Mouse (Mus musculus): ENCODE measurements around the gene Zfp456. TPM values are rescaled to one million over a fixed set of nuclear protein-coding genes. Genes with fewer than 3 reads are reported as not detected.
A peak's percentile ranks its signal among the peaks of the same experiment; 100 is the strongest.

Gene Zfp456
- polyA plus RNA-seq, 1 experiment from 2014 or later = 1.8 TPM

- Histone ChIP-seq H3K4me3 (ENCODE audit: low read depth, low read length) (peak within 1 kb of the TSS; percentile 78), H3K4me1 (ENCODE audit: insufficient read depth) (no peaks in the 10 kb centered on the region), H3K9me3 (ENCODE audit: low read depth, low read length) (no peaks in the 10 kb centered on the region), H3K27me3 (ENCODE audit: insufficient read depth, low read length) (no peaks in the 10 kb centered on the region), H3K9ac (peak within 1 kb of the TSS; percentile 71), H3K36me3 (ENCODE audit: insufficient read depth) (no peaks in the 10 kb centered on the region), H3K27ac (ENCODE audit: low read depth) (peak within 1 kb of the TSS; percentile 69), H3K4me2 (peak within 1 kb of the TSS; percentile 64)
- DNase-seq = peak; percentile 96
- ATAC-seq (ENCODE audit: insufficient read depth) = peak; percentile 92
- WGBS = under 1% methylated on average over 15 of the region's 15 CpGs
- TF ChIP-seq CTCF (IDR thresholded peaks at IDR 0.05; ENCODE audit: low read depth) = peak; percentile 33
These were observed 15.4 kb downstream of the Zfp456 start, which contains the start of the genes Gm28044 and Zfp953 for GRCm38 (mm10) chr13:67360131-67360744. Gene Gm28044 (minus strand): TSS chr13:67360536. Gene Zfp953 (minus strand): TSS chr13:67360605.

- Histone ChIP-seq H3K4me3 (ENCODE audit: low read depth, low read length) (no peak overlapping the region), H3K9me3 (ENCODE audit: low read depth, low read length) (no peaks in the 10 kb centered on the region), H3K27ac (ENCODE audit: low read depth) (no peak overlapping the region), H3K27me3 (ENCODE audit: insufficient read depth, low read length) (no peaks in the 10 kb centered on the region), H3K4me1 (ENCODE audit: insufficient read depth) (no peaks in the 10 kb centered on the region), H3K36me3 (ENCODE audit: insufficient read depth) (no peaks in the 10 kb centered on the region), H3K4me2 (no peak overlapping the region), H3K9ac (no peak overlapping the region)
- no peak for TF ChIP-seq CTCF (IDR thresholded peaks at IDR 0.05; ENCODE audit: low read depth)
- no peak for ATAC-seq (ENCODE audit: insufficient read depth)
- DNase-seq = no peak
These were observed 23.8 kb downstream of the Zfp456 start for GRCm38 (mm10) chr13:67351854-67352253.

- Histone ChIP-seq H3K36me3 (ENCODE audit: insufficient read depth) (peaks cover 6% of the 10 kb centered on the region; the same call in 1 of the 2 replicates), H3K4me3 (ENCODE audit: low read depth, low read length) (no peak overlapping the region), H3K27ac (ENCODE audit: low read depth) (no peak overlapping the region), H3K9me3 (ENCODE audit: low read depth, low read length) (no peaks in the 10 kb centered on the region), H3K27me3 (ENCODE audit: insufficient read depth, low read length) (no peaks in the 10 kb centered on the region), H3K4me1 (ENCODE audit: insufficient read depth) (no peaks in the 10 kb centered on the region), H3K9ac (no peak overlapping the region), H3K4me2 (no peak overlapping the region)
- WGBS = 79% methylated on average over 2 of the region's 2 CpGs
- ATAC-seq (ENCODE audit: insufficient read depth) (no peak), DNase-seq (no peak)
- TF ChIP-seq CTCF (IDR thresholded peaks at IDR 0.05; ENCODE audit: low read depth) = no peak
These were observed 32.2 kb downstream of the Zfp456 start for GRCm38 (mm10) chr13:67343422-67343821.

- H3K4me1 ChIP-seq (ENCODE audit: insufficient read depth) = no peaks in the 10 kb centered on the region
- H3K27ac ChIP-seq (ENCODE audit: low read depth) = peak overlapping the region; percentile 62
- DNase-seq (no peak), ATAC-seq (ENCODE audit: insufficient read depth) (peak; percentile 38; the same call in 1 of the 2 replicates)
- no peaks in the 10 kb centered on the region for H3K36me3 ChIP-seq (ENCODE audit: insufficient read depth)
- peak overlapping the region; percentile 62 for H3K4me2 ChIP-seq
- 61% methylated on average over 1 of the region's 1 CpGs for WGBS
- no peaks in the 10 kb centered on the region for H3K9me3 ChIP-seq (ENCODE audit: low read depth, low read length)
- no peaks in the 10 kb centered on the region for H3K27me3 ChIP-seq (ENCODE audit: insufficient read depth, low read length)
- TF ChIP-seq CTCF (IDR thresholded peaks at IDR 0.05; ENCODE audit: low read depth) = no peak
- H3K4me3 ChIP-seq (ENCODE audit: low read depth, low read length) = peak overlapping the region; percentile 45
- peak overlapping the region; percentile 34 for H3K9ac ChIP-seq
These were observed 42.7 kb downstream of the Zfp456 start for GRCm38 (mm10) chr13:67332877-67333276.

- peak within 1 kb of the TSS; percentile 34 for H3K9ac ChIP-seq
- peak; percentile 95 for DNase-seq
- H3K4me3 ChIP-seq (ENCODE audit: low read depth, low read length) = peak within 1 kb of the TSS; percentile 45
- peak within 1 kb of the TSS; percentile 62 for H3K4me2 ChIP-seq
- ATAC-seq (ENCODE audit: insufficient read depth) = peak; percentile 95
- no peaks in the 10 kb centered on the region for H3K36me3 ChIP-seq (ENCODE audit: insufficient read depth)
- H3K27ac ChIP-seq (ENCODE audit: low read depth) = peak within 1 kb of the TSS; percentile 62
- peak; percentile 64 for TF ChIP-seq CTCF (IDR thresholded peaks at IDR 0.05; ENCODE audit: low read depth)
- no peaks in the 10 kb centered on the region for H3K4me1 ChIP-seq (ENCODE audit: insufficient read depth)
- 12% methylated on average over 17 of the region's 17 CpGs for WGBS
- H3K9me3 ChIP-seq (ENCODE audit: low read depth, low read length) = no peaks in the 10 kb centered on the region
- no peaks in the 10 kb centered on the region for H3K27me3 ChIP-seq (ENCODE audit: insufficient read depth, low read length)
These were observed 43.4 kb downstream of the Zfp456 start, which contains the start of gene Zfp595 for GRCm38 (mm10) chr13:67332019-67332724. Gene Zfp595 (minus strand): TSS chr13:67332570.

Other genes with a start within 250 kb of the Zfp456 start
- gene Rsl1, start 202.6 kb downstream of the Zfp456 start, polyA plus RNA-seq (2014; fragmentation: Nextera tagmentation; extraction: Ambion mirVana) = 5.1 and 7.3 TPM in 2 replicates
- gene Zfp455, start 181.3 kb downstream of the Zfp456 start, polyA plus RNA-seq (2014; fragmentation: Nextera tagmentation; extraction: Ambion mirVana) = 0.83 and 1.3 TPM in 2 replicates
- gene Zfp458, start 97.3 kb downstream of the Zfp456 start, polyA plus RNA-seq (2014; fragmentation: Nextera tagmentation; extraction: Ambion mirVana) = 1.7 TPM in 2 replicates
- gene Zfp457, start 69.3 kb downstream of the Zfp456 start, polyA plus RNA-seq (2014; fragmentation: Nextera tagmentation; extraction: Ambion mirVana) = 0.42 TPM in 1 of 2 replicates, not detected in the other
- gene Zfp595, start 43.2 kb downstream of the Zfp456 start, polyA plus RNA-seq (2014; fragmentation: Nextera tagmentation; extraction: Ambion mirVana) = 2.9 and 3.1 TPM in 2 replicates
- 0.67 TPM in 1 of 2 replicates, not detected in the other for gene Gm28044, start 15.3 kb downstream of the Zfp456 start, polyA plus RNA-seq (2014; fragmentation: Nextera tagmentation; extraction: Ambion mirVana)
- gene Zfp953, start 15.2 kb downstream of the Zfp456 start, polyA plus RNA-seq (2014; fragmentation: Nextera tagmentation; extraction: Ambion mirVana) = 1.3 and 1.6 TPM in 2 replicates
- 0.28 and 0.37 TPM in 2 replicates for gene Gm28041, start 77 bp downstream of the Zfp456 start, polyA plus RNA-seq (2014; fragmentation: Nextera tagmentation; extraction: Ambion mirVana)
- gene Zfp429, start 24.0 kb upstream of the Zfp456 start, polyA plus RNA-seq (2014; fragmentation: Nextera tagmentation; extraction: Ambion mirVana) = 5.8 and 6.6 TPM in 2 replicates
- gene Zfp459, start 45.6 kb upstream of the Zfp456 start, polyA plus RNA-seq (2014; fragmentation: Nextera tagmentation; extraction: Ambion mirVana) = 1.0 and 1.2 TPM in 2 replicates
- gene Zfp874a, start 75.8 kb upstream of the Zfp456 start, polyA plus RNA-seq (2014; fragmentation: Nextera tagmentation; extraction: Ambion mirVana) = 10.1 and 11.5 TPM in 2 replicates
- 2.4 and 2.8 TPM in 2 replicates for gene Zfp874b, start 108.4 kb upstream of the Zfp456 start, polyA plus RNA-seq (2014; fragmentation: Nextera tagmentation; extraction: Ambion mirVana)
- 12.7 and 13.1 TPM in 2 replicates for gene Zfp58, start 124.7 kb upstream of the Zfp456 start, polyA plus RNA-seq (2014; fragmentation: Nextera tagmentation; extraction: Ambion mirVana)
- 0.30 TPM in 1 of 2 replicates, not detected in the other for gene Gm26965, start 150.3 kb upstream of the Zfp456 start, polyA plus RNA-seq (2014; fragmentation: Nextera tagmentation; extraction: Ambion mirVana)
- 20.5 and 24.3 TPM in 2 replicates for gene Zfp87, start 150.4 kb upstream of the Zfp456 start, polyA plus RNA-seq (2014; fragmentation: Nextera tagmentation; extraction: Ambion mirVana)
- gene Zfp748, start 178.0 kb upstream of the Zfp456 start, polyA plus RNA-seq (2014; fragmentation: Nextera tagmentation; extraction: Ambion mirVana) = 16.0 and 16.5 TPM in 2 replicates
- gene Zfp729b, start 233.9 kb upstream of the Zfp456 start, polyA plus RNA-seq (2014; fragmentation: Nextera tagmentation; extraction: Ambion mirVana) = 4.4 and 4.7 TPM in 2 replicates

Data from lung, embryonic 14.5 days (tissue).